Mouse (Mus musculus): Measurements from ENCODE around the gene Gm10647. TPM values are rescaled to one million over a fixed set of nuclear protein-coding genes. Genes with fewer than 3 reads are reported as not detected.
A peak's percentile ranks its signal among the peaks of the same experiment; 100 is the strongest.
"Not testable (repeated sequence)": the region's sequence is repeated elsewhere in the genome, so short reads cannot be mapped to it uniquely, and the experiment has no call there.

Gene Gm10647
- polyA plus RNA-seq (2015; fragmentation: Nextera tagmentation; extraction: Ambion mirVana): 0.48 and 0.64 TPM in 2 replicates

DNA sequence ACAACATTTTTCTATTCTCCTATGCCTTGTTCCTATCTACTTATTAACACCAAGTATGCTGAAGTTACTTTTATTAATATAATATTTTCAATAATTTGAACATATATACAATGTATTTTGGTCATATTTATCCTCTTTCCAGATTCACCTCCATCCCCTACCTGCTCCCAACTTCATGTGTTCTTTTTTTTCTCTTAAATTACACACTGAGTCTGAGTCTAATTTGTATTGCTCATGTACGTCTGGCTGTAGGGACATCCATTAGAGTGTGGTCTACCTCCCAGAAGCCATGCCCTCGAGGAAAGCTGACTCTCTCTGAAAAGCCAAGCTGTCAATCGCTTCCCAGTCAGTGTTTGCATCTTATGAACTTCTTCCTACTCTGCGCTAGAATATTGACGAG lies at the start of gene Gm10647:
TSS of gene Gm10647 (plus strand) at position 301 of the 400 bp plus-strand sequence.
- 78% methylated on average over 5 of the region's 5 CpGs for WGBS

GRCm38 (mm10) chr9:66748390-66748789 lies 48.4 kb upstream of the Gm10647 start:
- no peak overlapping the region; the same call in 1 of the 2 replicates for H3K4me2 ChIP-seq (ENCODE audit: low read length)
- 81% methylated on average over 15 of the region's 15 CpGs for WGBS

More for the DNA sequence above, at the start of gene Gm10647:
- H3K9me3 ChIP-seq (ENCODE audit: control insufficient read depth, low read length): no peaks in the 10 kb centered on the region
- H3K4me3 ChIP-seq (ENCODE audit: low read length): peak within 1 kb of the TSS; percentile 71
- peak within 1 kb of the TSS; percentile 82 for H3K4me2 ChIP-seq (ENCODE audit: low read length)
- peaks cover 7% of the 10 kb centered on the region for H3K4me1 ChIP-seq (ENCODE audit: control insufficient read depth, insufficient read depth, low read depth, low read length)
- ATAC-seq: no peak
- H3K27ac ChIP-seq (ENCODE audit: low read depth, low read length): peak within 1 kb of the TSS; percentile 87
- H3K36me3 ChIP-seq (ENCODE audit: control insufficient read depth, insufficient read depth, low read length): no peaks in the 10 kb centered on the region
- H3K9ac ChIP-seq (ENCODE audit: low read depth, low read length): peak within 1 kb of the TSS; percentile 93
- no peaks in the 10 kb centered on the region for H3K27me3 ChIP-seq (replicated peaks; ENCODE audit: control insufficient read depth, insufficient read depth, low read length)

GRCm38 (mm10) chr9:66752849-66753248 lies 44.0 kb upstream of the Gm10647 start:
- Histone ChIP-seq H3K4me1 (ENCODE audit: control insufficient read depth, insufficient read depth, low read depth, low read length) (no peaks in the 10 kb centered on the region), H3K9me3 (ENCODE audit: control insufficient read depth, low read length) (no peaks in the 10 kb centered on the region), H3K4me2 (ENCODE audit: low read length) (no peak overlapping the region), H3K27ac (ENCODE audit: low read depth, low read length) (no peak overlapping the region), H3K9ac (ENCODE audit: low read depth, low read length) (no peak overlapping the region), H3K27me3 (replicated peaks; ENCODE audit: control insufficient read depth, insufficient read depth, low read length) (no peaks in the 10 kb centered on the region), H3K36me3 (ENCODE audit: control insufficient read depth, insufficient read depth, low read length) (no peaks in the 10 kb centered on the region), H3K4me3 (ENCODE audit: low read length) (no peak overlapping the region)
- 77% methylated on average over 6 of the region's 6 CpGs for WGBS
- ATAC-seq: no peak

More at GRCm38 (mm10) chr9:66748390-66748789, 48.4 kb upstream of the Gm10647 start:
- Histone ChIP-seq H3K4me3 (ENCODE audit: low read length) (no peak overlapping the region), H3K36me3 (ENCODE audit: control insufficient read depth, insufficient read depth, low read length) (no peaks in the 10 kb centered on the region), H3K27me3 (replicated peaks; ENCODE audit: control insufficient read depth, insufficient read depth, low read length) (no peaks in the 10 kb centered on the region), H3K4me1 (ENCODE audit: control insufficient read depth, insufficient read depth, low read depth, low read length) (no peaks in the 10 kb centered on the region), H3K9me3 (ENCODE audit: control insufficient read depth, low read length) (no peaks in the 10 kb centered on the region), H3K27ac (ENCODE audit: low read depth, low read length) (no peak overlapping the region), H3K9ac (ENCODE audit: low read depth, low read length) (no peak overlapping the region)
- ATAC-seq: no peak; the same call in 1 of the 2 replicates

- Histone ChIP-seq H3K9me3 (ENCODE audit: control insufficient read depth, low read length) (no peaks in the 10 kb centered on the region), H3K27me3 (replicated peaks; ENCODE audit: control insufficient read depth, insufficient read depth, low read length) (no peaks in the 10 kb centered on the region), H3K4me3 (ENCODE audit: low read length) (no peak overlapping the region), H3K27ac (ENCODE audit: low read depth, low read length) (no peak overlapping the region), H3K9ac (ENCODE audit: low read depth, low read length) (no peak overlapping the region), H3K4me1 (ENCODE audit: control insufficient read depth, insufficient read depth, low read depth, low read length) (no peaks in the 10 kb centered on the region), H3K36me3 (ENCODE audit: control insufficient read depth, insufficient read depth, low read length) (no peaks in the 10 kb centered on the region), H3K4me2 (ENCODE audit: low read length) (no peak overlapping the region)
- 70% methylated on average over 1 of the region's 1 CpGs for WGBS
- no peak for ATAC-seq
These were observed 35.8 kb upstream of the Gm10647 start for GRCm38 (mm10) chr9:66760991-66761390.

DNA sequence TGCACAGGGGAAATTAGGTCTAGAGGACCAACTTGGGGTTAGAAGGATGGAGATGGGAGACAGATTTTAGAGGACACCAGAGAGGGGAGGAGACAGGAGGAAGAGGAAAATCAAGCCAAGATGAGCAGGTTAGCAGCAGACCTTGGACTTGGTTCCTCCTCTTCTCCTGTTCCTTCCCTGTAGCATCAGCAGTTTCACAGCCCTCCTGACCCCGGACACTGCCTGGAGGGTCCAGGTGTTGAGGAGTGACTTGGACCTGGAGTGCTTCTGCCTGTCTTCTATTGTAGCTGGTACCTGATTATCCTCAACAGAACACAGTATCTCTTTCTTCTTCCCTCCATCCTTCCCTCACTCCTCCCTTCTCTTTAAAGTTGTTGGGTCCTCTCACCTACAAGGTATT lies 28.1 kb upstream of the Gm10647 start:
- no peak overlapping the region for H3K27ac ChIP-seq (ENCODE audit: low read depth, low read length)
- H3K9me3 ChIP-seq (ENCODE audit: control insufficient read depth, low read length): no peaks in the 10 kb centered on the region
- H3K9ac ChIP-seq (ENCODE audit: low read depth, low read length): no peak overlapping the region
- H3K4me1 ChIP-seq (ENCODE audit: control insufficient read depth, insufficient read depth, low read depth, low read length): no peaks in the 10 kb centered on the region
- H3K4me3 ChIP-seq (ENCODE audit: low read length): no peak overlapping the region
- WGBS: 94% methylated on average over 1 of the region's 1 CpGs
- H3K36me3 ChIP-seq (ENCODE audit: control insufficient read depth, insufficient read depth, low read length): no peaks in the 10 kb centered on the region
- no peaks in the 10 kb centered on the region for H3K27me3 ChIP-seq (replicated peaks; ENCODE audit: control insufficient read depth, insufficient read depth, low read length)
- ATAC-seq: no peak
- no peak overlapping the region for H3K4me2 ChIP-seq (ENCODE audit: low read length)

DNA sequence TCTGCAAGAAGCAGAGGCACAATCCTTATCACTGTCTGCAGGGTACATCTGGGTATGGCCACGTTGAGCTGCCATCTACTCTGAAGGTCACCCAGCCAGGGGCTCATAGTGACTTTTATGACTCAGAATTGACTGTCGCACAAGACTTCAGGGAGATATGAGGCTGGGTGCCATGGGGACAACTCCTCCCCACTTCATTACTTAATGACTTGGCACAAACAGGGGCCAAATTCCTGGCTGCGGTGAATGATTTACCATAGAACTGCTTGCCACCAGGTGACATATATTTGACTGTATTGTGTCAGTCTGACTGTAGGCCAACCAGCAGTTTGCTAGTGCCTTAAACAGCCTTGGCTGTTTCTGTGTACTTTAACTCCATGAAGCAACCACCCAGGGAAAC lies 27.6 kb upstream of the Gm10647 start:
- no peak overlapping the region for H3K4me2 ChIP-seq (ENCODE audit: low read length)
- 77% methylated on average over 3 of the region's 3 CpGs for WGBS
- H3K27ac ChIP-seq (ENCODE audit: low read depth, low read length): no peak overlapping the region
- ATAC-seq: no peak
- H3K9ac ChIP-seq (ENCODE audit: low read depth, low read length): no peak overlapping the region
- no peaks in the 10 kb centered on the region for H3K36me3 ChIP-seq (ENCODE audit: control insufficient read depth, insufficient read depth, low read length)
- no peaks in the 10 kb centered on the region for H3K4me1 ChIP-seq (ENCODE audit: control insufficient read depth, insufficient read depth, low read depth, low read length)
- H3K27me3 ChIP-seq (replicated peaks; ENCODE audit: control insufficient read depth, insufficient read depth, low read length): no peaks in the 10 kb centered on the region
- no peak overlapping the region for H3K4me3 ChIP-seq (ENCODE audit: low read length)
- H3K9me3 ChIP-seq (ENCODE audit: control insufficient read depth, low read length): no peaks in the 10 kb centered on the region

DNA sequence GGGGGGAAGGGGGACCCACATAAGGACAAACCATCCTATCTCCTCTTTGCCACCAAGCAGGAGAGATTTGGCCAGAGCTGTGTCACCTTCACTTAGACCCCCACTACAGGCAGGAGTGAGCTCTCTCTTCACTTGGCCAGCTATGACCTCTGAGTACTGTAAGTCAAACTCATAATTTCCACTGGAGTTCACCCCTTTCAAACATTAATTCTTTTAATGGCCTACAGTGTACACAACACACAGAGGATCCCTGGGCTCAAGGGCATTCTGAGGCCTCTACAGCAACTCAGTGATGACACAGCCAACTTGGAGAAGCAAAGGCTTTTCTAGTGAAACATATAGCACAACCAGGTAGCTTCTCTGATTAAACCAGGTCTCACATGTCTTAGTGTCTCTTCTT lies 26.1 kb upstream of the Gm10647 start:
- Histone ChIP-seq H3K9me3 (ENCODE audit: control insufficient read depth, low read length) (no peaks in the 10 kb centered on the region), H3K36me3 (ENCODE audit: control insufficient read depth, insufficient read depth, low read length) (no peaks in the 10 kb centered on the region), H3K27me3 (replicated peaks; ENCODE audit: control insufficient read depth, insufficient read depth, low read length) (no peaks in the 10 kb centered on the region), H3K4me3 (ENCODE audit: low read length) (no peak overlapping the region), H3K27ac (ENCODE audit: low read depth, low read length) (no peak overlapping the region), H3K4me2 (ENCODE audit: low read length) (no peak overlapping the region), H3K4me1 (ENCODE audit: control insufficient read depth, insufficient read depth, low read depth, low read length) (no peaks in the 10 kb centered on the region), H3K9ac (ENCODE audit: low read depth, low read length) (no peak overlapping the region)
- ATAC-seq: no peak

DNA sequence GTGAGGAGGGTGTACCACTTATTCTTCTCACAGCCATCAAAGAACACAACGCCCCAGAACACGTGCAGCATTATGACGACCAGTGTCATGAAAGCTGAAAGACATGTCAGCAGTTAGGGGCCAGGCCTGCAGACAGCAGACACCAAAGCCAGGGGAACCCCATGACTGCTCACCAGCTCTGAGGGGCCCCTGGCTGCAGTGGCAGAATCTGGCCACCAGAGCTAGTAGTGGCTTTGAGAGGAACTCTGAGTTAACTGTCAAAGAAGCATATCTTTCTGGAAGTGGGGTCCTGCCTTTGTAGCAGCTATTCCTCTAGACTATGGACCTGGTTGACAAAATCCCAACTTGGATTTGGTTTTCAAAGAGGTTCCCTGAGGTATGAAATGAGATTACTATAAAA lies 12.3 kb upstream of the Gm10647 start:
- WGBS: no CpG with 5 or more reads among the region's 3 CpGs
- H3K27ac ChIP-seq (ENCODE audit: low read depth, low read length); H3K4me1 ChIP-seq (ENCODE audit: control insufficient read depth, insufficient read depth, low read depth, low read length); H3K4me3 ChIP-seq (ENCODE audit: low read length); ATAC-seq; H3K27me3 ChIP-seq (replicated peaks; ENCODE audit: control insufficient read depth, insufficient read depth, low read length); H3K36me3 ChIP-seq (ENCODE audit: control insufficient read depth, insufficient read depth, low read length); H3K9ac ChIP-seq (ENCODE audit: low read depth, low read length); H3K4me2 ChIP-seq (ENCODE audit: low read length); H3K9me3 ChIP-seq (ENCODE audit: control insufficient read depth, low read length): not testable (repeated sequence)

DNA sequence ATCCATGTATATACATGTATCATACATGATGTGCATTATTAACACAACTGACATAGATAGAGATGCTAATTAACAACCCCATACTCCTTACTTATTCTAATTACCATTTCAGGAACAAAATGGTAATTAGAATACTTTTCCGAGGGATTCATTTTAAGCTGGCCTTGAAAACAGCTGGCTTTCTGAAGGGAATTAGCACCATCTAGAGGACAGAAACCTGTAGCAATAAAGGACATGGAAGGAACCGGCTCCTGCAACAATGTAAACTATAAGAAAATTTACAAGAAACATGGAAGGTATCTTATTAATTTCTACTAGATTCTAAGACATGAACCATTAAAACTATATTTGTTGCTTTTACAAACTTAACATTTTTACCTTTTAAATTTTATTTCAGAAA lies 9.0 kb upstream of the Gm10647 start:
- 0 out of 2 replicates have a peak, but pooled peaks cover 5% of the 10 kb centered on the region for H3K36me3 ChIP-seq (ENCODE audit: control insufficient read depth, insufficient read depth, low read length)
- no peak overlapping the region for H3K4me3 ChIP-seq (ENCODE audit: low read length)
- no peaks in the 10 kb centered on the region for H3K9me3 ChIP-seq (ENCODE audit: control insufficient read depth, low read length)
- H3K4me2 ChIP-seq (ENCODE audit: low read length): no peak overlapping the region
- H3K4me1 ChIP-seq (ENCODE audit: control insufficient read depth, insufficient read depth, low read depth, low read length): no peaks in the 10 kb centered on the region
- no peaks in the 10 kb centered on the region for H3K27me3 ChIP-seq (replicated peaks; ENCODE audit: control insufficient read depth, insufficient read depth, low read length)
- ATAC-seq: no peak
- no peak overlapping the region for H3K9ac ChIP-seq (ENCODE audit: low read depth, low read length)
- no peak overlapping the region for H3K27ac ChIP-seq (ENCODE audit: low read depth, low read length)
- WGBS: 7% methylated on average over 2 of the region's 2 CpGs
